Mouse (Mus musculus) ES-E14 (cell line): ENCODE data around the gene Ptpn4. TPM values are rescaled to one million over a fixed set of nuclear protein-coding genes. Genes with fewer than 3 reads are reported as not detected.

Experiments
- DNase-seq: peaks from one replicate; pipeline ENCODE4 v3.0.0-alpha.2; 2013; ENCODE audit warnings: low read depth, low spot score
- H3K27ac ChIP-seq: 2 replicates; pipeline ENCODE4 v1.5.1; 2012; ENCODE audit warnings: low read depth, mild to moderate bottlenecking, low read length, moderate library complexity, mixed read lengths; ENCODE audit not compliant: poor library complexity, insufficient read depth, severe bottlenecking
- H3K36me3 ChIP-seq: 2 replicates; pipeline ENCODE4 v1.6.1; 2012; ENCODE audit warnings: mild to moderate bottlenecking, low read length, moderate library complexity, mixed read lengths; ENCODE audit not compliant: control insufficient read depth, poor library complexity, insufficient read depth, severe bottlenecking
- H3K4me1 ChIP-seq, 2 experiments: fragments of 150-350 bp in 1 of 2; sonication (generic) in 1 of 2; 2 replicates each; pipeline ENCODE4 v1.6.1; 2012; ENCODE audit warnings: low read length in 2 of 2, mild to moderate bottlenecking in 1 of 2, mixed read lengths in 1 of 2; ENCODE audit not compliant: control insufficient read depth in 2 of 2, insufficient read depth in 2 of 2, poor library complexity in 1 of 2
- H3K4me3 ChIP-seq, 2 experiments: fragments of 150-350 bp in 1 of 2; sonication (generic) in 1 of 2; 2 replicates each; pipeline ENCODE4 v1.5.1; 2012; ENCODE audit warnings: low read length in 2 of 2, low read depth in 1 of 2, mild to moderate bottlenecking in 1 of 2, mixed read lengths in 1 of 2; ENCODE audit not compliant: insufficient read depth in 1 of 2, poor library complexity in 1 of 2, severe bottlenecking in 1 of 2
- H3K9ac ChIP-seq: 2 replicates; pipeline ENCODE4 v1.6.1; 2012; ENCODE audit warnings: low read depth, mild to moderate bottlenecking, low read length, mixed read lengths; ENCODE audit not compliant: poor library complexity, insufficient read depth, severe bottlenecking
- H3K9me3 ChIP-seq: fragments of 150-350 bp; sonication (generic); 2 replicates; pipeline ENCODE4 v1.6.1; 2012; ENCODE audit warnings: low read depth, mild to moderate bottlenecking, low read length; ENCODE audit not compliant: control insufficient read depth, insufficient read depth
- CHD2 ChIP-seq: IDR thresholded peaks from 2 replicates; pipeline ENCODE4 v1.6.1; 2014; ENCODE audit warnings: mild to moderate bottlenecking, low read depth, low read length, inconsistent platforms
- HCFC1 ChIP-seq: IDR thresholded peaks from 2 replicates; pipeline ENCODE4 v1.6.1; 2012; ENCODE audit warnings: low read length, inconsistent platforms, borderline replicate concordance; ENCODE audit not compliant: insufficient read depth
- MAFK ChIP-seq: IDR thresholded peaks from 2 replicates; pipeline ENCODE4 v1.6.1; 2014; ENCODE audit warnings: mild to moderate bottlenecking, low read depth, low read length, inconsistent platforms; ENCODE audit not compliant: insufficient read depth
- ZC3H11A ChIP-seq: IDR thresholded peaks from 2 replicates; pipeline ENCODE4 v1.6.1; 2012; ENCODE audit warnings: low read depth, mild to moderate bottlenecking, inconsistent platforms, low read length, borderline replicate concordance
- ZNF384 ChIP-seq: IDR thresholded peaks from 2 replicates; pipeline ENCODE4 v1.6.1; 2012; ENCODE audit warnings: low read depth, low read length, inconsistent platforms
- in situ Hi-C, 2 experiments: fragments of 600-800 bp; cut with MboI; formaldehyde crosslinking; loops; one replicate each; pipeline ENCODE4 v1.15.1; 2025; ENCODE audit warnings: low sequenced_read_pairs in 2 of 2, inconsistent platforms in 1 of 2; ENCODE audit not compliant: unreplicated experiment in 2 of 2
- total RNA-seq: library from RNA; depleted of rRNA; stranded (reverse); fragments of 300-350 nt; gene quantifications from 2 replicates; pipeline ENCODE4 v1.2.3, GENCODE M21; 2012

Gene Ptpn4
- total RNA-seq, 1 experiment = 17.8 TPM

- no peak for DNase-seq
- in situ Hi-C loops = no loop called here
- TF ChIP-seq ZC3H11A (no peak), HCFC1 (no peak), MAFK (no peak)
- Histone ChIP-seq H3K36me3 (no peaks in the 10 kb centered on the region; the same call in 1 of the 2 replicates), H3K4me3 (no peak overlapping the region), H3K9ac (no peak overlapping the region), H3K4me1 (no peaks in the 10 kb centered on the region), H3K9me3 (no peaks in the 10 kb centered on the region), H3K27ac (no peak overlapping the region)
These were observed 155.7 kb downstream of the Ptpn4 start for GRCm38 (mm10) chr1:119681663-119682213.

- no peak overlapping the region for H3K27ac ChIP-seq
- DNase-seq = no peak
- no peak overlapping the region for H3K4me3 ChIP-seq
- in situ Hi-C loops = no loop called here
- H3K9me3 ChIP-seq = no peaks in the 10 kb centered on the region
- TF ChIP-seq CHD2 (no peak), ZNF384 (no peak), HCFC1 (no peak), ZC3H11A (peak; percentile 35; the same call in 1 of the 2 replicates)
- no peaks in the 10 kb centered on the region; the same call in 1 of the 2 replicates for H3K36me3 ChIP-seq
- no peak overlapping the region for H3K9ac ChIP-seq
- no peaks in the 10 kb centered on the region for H3K4me1 ChIP-seq
These were observed 162.4 kb downstream of the Ptpn4 start for GRCm38 (mm10) chr1:119674984-119675383.

GRCm38 (mm10) chr1:119666904-119667303 is 170.5 kb downstream of the Ptpn4 start:
- Histone ChIP-seq H3K4me1 (no peaks in the 10 kb centered on the region), H3K9me3 (no peaks in the 10 kb centered on the region), H3K9ac (no peak overlapping the region), H3K36me3 (no peaks in the 10 kb centered on the region), H3K27ac (no peak overlapping the region), H3K4me3 (no peak overlapping the region)
- TF ChIP-seq ZC3H11A (no peak), ZNF384 (no peak), MAFK (no peak), CHD2 (no peak), HCFC1 (no peak)
- DNase-seq = no peak
- in situ Hi-C loops = no loop called here

GRCm38 (mm10) chr1:119654307-119654706 is 183.1 kb downstream of the Ptpn4 start:
- H3K9me3 ChIP-seq = no peaks in the 10 kb centered on the region
- no peak overlapping the region for H3K27ac ChIP-seq
- H3K4me3 ChIP-seq = no peak overlapping the region
- no peak overlapping the region for H3K9ac ChIP-seq
- in situ Hi-C loops = no loop called here
- TF ChIP-seq ZC3H11A (no peak), HCFC1 (no peak), MAFK (no peak), ZNF384 (no peak), CHD2 (no peak)
- no peaks in the 10 kb centered on the region for H3K4me1 ChIP-seq
- DNase-seq = no peak
- H3K36me3 ChIP-seq = no peaks in the 10 kb centered on the region

- TF ChIP-seq ZNF384 (no peak), MAFK (no peak), ZC3H11A (no peak), HCFC1 (no peak), CHD2 (no peak)
- Histone ChIP-seq H3K4me1 (peaks cover 0 to 3% of the 10 kb centered on the region in 2 experiments; a peak in 1 of 4 replicates), H3K36me3 (no peaks in the 10 kb centered on the region), H3K4me3 (no peak overlapping the region), H3K9ac (no peak overlapping the region), H3K9me3 (no peaks in the 10 kb centered on the region), H3K27ac (no peak overlapping the region)
- in situ Hi-C loops = no loop called here
- no peak for DNase-seq
These were observed 187.0 kb downstream of the Ptpn4 start for GRCm38 (mm10) chr1:119650386-119650785.
